Mouse (Mus musculus) frontal cortex, postnatal 10 days (tissue): Measurements from ENCODE around the gene Bcor.

Source experiments
- DNase-seq, 2 experiments: peaks; one replicate each; pipeline ENCODE4 v3.0.0; 2022; ENCODE audit warnings: low spot score in 2 of 2, mixed read lengths in 1 of 2

Bcor gene

DNA sequence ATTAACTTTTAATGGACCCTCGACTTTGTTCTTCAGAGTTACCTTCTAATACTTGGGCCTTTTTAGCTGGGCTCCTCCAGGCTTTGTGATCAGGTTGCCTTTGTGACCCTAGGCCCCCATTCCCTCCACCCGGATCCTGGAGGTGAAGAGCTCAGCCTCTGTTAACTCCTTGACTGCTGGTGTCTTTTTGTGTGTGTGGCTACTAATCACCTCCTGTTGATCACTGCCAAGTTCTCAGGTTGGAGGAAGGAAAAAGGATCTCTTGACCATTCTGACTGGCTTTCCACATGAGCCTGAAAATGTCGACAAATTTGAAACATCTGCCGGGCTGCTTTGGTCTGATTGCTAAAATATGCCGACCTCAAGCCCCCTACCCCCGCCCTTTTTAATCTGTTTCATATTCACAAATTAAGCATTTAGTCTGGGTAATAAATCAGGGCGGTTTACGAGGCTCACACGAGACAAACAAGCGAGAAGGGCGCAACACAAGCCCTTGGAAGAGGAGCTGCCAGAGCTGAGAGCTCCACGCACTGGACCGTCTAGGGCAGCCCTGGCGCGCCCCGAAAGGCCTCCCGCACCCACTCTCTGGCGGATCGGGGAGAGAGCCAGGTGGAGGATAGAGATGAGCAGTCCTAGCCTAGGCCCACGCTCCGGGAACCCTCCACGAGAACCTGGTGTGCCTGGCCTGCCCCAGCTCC lies 33.6 kb downstream of the Bcor start:
- no peak for DNase-seq

DNA sequence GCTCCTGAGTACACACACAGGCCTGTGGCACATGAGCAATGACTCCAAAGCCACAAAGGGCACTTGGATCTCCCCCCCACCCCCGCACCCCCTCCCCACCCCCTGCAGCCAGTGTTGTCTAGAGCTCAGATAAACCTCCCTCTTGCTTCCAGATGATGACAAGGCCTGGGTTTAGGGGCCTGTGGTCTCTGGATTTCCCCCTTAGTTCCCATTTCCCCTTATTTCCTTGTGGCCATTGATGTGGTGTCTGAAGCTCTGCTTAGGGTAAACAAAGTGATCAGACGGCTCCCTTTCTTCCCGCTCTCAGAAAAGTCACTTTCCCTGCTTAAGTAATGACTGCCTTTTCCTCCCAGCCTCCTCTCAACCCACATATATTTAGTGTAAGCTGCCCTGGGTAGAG lies 35.6 kb downstream of the Bcor start:
- no peak for DNase-seq

DNA sequence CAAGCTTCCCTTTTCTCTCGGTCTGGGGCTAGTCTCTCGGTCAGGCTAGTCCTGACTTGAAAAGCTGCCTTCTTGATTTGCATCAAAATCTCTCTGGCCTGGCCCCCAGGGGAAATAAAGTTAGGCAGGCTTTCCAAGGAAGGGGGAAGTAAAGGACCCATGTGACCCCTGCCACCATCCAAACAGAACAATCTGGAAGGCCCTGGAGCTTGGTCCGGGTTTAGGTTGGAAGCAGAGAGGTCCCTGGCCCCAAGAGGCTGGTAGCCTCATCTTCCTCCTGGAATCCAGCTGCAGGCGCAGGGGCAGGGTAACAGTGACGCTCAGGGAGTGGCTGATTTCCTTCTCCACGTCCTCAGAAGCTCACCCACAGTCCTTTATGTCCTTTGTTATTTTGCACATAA lies 36.5 kb downstream of the Bcor start:
- DNase-seq, result no peak

DNA sequence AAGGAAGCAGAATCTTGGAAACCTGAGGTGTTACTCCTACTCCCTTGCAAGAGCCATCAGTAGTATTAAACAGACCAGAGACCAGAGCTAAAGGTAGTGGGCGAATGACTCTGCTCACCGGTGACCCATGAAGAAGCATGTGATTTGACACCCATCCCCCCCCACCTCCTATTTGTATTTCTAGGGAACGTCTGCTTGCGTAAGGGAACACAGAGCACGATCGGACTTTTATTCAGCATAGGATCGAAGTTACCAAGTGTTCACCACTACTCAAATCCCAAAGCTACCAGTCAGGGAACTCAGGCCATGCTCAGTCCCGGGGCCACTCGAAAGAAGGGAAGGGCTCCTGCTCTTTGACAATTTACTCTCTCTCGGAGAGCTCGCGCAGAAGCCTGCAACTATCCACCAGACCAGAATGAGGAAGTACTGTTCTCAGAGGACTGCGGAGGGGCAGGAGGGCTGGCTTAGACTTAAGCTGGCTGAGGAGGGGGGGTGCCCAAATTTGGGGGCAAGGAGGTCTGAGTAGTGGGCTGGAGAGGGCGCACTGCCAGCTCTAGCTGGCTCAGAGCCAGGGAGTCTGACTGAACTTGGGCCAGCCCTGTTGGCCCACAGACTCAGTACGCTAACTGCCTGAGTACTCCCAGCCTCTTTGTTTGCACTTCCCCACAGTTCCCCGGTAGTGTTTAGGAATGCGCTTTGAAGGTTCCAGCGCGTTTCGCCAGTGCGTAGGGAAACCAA lies 37.4 kb downstream of the Bcor start:
- no peak for DNase-seq

DNA sequence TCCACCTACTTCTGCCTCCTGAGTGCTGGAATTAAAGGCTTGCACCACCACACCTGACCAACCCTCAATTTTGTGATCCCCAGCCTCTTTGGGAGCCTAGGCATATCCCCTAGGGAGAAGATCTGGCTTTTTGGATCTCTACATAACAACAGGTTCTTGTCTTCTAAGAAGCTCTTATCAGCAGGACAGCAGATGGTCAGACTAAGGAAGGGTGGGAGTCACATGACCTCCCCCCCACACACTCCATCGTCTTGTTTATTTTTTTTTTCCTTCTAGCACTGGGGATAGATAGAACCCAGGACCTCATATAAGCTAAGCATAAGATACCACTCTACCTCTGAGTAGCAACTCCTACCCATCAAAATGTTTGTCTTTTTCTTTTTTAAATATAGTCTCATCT lies 40.7 kb downstream of the Bcor start:
- no peak for DNase-seq

DNA sequence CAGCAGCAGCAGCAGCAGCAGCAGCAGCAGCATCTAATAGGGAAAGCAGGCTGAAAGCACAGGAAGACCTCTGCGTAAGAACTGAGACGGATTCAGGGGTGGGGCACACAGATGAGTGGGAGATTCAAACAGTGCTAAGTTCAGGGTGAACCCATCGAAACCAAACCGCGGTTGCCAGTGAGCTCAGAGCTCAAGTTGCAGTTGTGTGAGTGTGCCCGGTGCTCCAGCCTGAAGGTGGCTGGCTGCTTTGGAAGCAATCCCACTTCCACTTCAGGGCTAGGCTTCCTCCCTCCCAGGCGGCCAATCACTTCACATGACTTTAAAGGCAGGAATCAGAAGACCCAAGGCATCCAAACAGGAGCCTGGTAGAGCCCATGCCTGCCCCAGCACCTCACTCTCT lies 44.0 kb downstream of the Bcor start:
- no peak for DNase-seq

DNA sequence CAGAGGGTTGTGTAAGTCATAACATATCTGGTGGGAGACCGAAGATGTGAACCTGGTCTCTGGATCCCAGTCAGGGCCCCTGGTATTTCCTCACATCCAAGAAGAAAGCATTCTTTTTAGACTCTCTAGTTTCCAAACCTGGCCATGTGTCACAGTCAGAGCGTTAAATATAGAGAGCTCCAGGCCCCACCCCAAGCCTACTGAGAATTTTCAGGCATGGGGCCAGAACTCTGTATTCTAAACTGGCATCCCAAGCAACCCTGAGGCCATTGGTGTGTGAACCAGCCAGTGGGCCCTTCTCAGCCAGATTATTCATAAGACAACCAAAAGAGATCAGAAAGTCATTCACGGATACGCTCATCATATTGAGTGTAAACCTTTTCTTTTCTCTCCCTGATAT lies 48.0 kb downstream of the Bcor start:
- no peak for DNase-seq

DNA sequence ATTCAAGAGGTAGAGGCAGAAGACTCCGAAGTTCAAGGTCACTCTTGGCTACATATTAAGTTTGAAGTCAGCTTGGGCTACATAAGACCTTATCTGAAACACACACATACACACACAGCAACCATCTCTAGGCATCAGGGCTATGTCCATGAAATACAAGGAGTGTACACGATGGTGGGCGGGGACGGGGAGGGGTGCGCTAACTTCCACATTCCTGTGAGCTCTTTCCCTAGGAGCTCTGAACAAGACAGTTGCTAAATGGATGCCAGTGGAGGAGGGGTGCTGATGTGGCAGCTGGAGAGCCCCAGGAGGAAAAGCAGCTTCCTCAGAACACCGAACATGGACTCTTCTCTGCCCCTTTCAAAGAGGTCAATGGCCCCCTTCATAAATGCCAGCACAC lies 49.6 kb downstream of the Bcor start:
- DNase-seq, result no peak

DNA sequence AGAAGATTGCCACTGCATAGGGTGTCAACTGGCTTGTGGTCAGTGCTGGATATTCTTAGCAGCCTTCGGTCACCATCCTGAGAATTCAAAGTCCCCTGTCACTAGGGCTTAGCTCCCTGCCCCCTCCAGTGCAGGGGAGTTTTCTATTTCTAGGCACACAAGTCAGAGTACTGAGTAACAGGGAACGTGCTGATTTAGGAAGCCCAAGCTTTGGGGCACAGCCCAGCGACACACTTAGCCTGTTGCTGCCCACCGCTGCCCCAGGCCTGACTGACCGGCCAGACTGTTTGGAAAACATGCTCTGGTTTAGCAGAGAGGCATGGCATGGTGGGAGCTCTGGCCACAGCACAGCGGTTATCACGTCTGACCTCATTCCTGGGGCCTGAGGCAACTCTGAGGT lies 54.8 kb downstream of the Bcor start:
- no peak for DNase-seq

DNA sequence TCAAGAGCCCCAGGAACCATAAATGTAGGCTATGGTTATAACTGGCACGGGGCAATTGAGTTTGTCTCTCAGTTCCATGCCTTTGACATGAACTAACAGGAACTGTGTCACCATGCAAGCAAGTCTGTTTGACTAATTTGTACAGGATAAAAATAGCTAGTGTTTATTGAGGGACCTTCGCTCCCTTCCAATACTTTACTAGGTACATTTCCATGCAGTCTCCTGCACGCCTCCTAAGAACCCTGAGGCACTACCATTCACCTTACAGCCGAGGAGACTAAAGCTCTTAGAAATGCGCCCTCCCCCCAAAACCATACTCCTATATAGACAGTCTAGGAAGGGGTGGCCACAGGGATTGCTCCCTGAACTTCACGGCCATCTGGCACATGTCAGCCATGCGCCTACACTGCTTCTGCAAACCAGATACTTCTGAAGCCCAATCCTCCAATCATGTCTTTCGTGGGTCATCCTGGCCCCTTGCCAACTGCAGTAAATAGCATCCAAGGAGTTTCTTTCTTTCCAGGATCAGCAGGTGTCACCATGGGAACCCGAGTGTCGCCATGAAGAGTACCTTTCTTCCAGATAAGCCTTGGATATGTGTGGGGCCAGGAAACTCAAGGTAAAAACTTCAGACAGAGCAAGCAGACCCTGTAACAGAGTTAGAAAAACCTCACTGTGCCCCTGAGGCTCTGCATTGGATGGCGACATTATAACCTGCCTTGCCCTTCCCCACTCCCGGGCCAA lies 63.2 kb downstream of the Bcor start:
- no peak for DNase-seq

DNA sequence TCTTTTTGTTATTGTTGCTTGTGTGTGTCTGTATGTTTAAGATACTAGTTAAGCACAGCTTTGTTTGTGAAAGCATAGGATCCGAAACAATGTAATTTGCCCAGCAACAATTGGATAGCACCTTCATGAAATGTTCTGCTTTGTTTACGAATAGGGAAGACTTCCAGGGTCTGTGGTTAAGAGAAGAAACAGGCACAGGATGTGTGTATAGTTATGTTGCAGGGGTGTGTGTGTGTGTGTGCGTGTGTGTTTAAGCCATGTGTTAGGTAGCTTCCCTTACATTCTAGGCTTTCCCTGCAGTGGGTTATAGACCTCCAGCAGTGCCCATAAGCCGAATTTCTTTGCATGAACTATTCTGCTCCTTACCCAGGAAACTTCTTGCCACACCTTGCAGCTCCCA lies 66.8 kb downstream of the Bcor start:
- DNase-seq, result no peak

DNA sequence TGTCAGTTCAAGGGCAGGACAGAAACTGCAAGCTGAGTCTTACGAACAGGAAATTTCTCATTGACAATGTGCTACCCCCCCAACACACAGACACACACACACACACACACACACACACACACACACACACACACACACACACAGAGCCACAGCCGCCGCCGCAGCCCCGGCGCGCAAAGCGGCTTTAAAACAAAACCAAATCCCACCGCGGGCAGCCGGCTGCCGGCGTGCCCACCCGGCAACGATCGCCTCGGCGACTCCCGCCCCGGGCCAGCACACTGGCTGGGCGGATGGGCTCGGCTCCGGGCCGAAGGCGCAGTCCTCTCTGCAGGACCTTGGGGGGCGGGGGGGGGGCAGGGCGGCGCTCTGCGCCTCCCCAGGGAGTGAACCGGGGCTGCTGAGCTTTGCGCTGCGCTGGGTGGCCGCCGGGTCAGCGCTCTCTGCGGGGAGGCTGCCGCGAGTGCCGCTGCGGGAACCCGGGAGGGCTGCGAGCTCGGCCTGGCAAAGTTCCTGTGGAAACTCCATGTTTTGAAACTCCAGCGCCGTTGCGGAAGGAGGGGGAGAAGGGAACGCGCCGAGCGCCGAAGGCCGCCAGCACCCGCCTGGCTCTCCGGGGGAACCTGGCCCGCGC lies 68.6 kb downstream of the Bcor start:
- DNase-seq, result no peak

DNA sequence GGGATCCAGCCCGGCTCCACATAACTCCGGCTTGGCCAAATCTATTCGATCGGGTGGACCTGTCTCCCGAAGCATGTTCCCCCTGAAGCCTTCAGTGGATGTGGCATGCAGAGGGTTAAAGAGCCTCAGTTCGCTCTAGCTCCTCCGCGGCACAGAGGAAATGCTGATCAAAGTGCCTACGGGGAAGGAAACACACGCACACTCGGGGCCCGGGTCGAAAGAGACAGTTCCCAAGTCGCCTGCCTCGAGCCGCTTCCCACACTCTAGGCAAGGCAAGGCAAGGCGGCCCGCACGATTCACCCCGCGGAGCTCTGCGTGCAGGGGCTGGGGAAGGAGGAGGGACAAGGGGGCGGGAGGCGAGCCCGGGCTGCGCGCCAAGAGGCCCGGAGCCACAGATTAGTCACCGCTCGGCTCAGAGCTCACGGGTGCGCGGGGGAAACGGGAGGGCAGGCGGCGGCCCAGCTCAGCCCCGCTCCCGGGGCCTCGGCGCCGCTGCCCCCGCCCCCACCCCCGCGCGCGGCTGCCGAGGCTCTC lies 69.2 kb downstream of the Bcor start:
- peak; percentile 31 to 64 for DNase-seq

DNA sequence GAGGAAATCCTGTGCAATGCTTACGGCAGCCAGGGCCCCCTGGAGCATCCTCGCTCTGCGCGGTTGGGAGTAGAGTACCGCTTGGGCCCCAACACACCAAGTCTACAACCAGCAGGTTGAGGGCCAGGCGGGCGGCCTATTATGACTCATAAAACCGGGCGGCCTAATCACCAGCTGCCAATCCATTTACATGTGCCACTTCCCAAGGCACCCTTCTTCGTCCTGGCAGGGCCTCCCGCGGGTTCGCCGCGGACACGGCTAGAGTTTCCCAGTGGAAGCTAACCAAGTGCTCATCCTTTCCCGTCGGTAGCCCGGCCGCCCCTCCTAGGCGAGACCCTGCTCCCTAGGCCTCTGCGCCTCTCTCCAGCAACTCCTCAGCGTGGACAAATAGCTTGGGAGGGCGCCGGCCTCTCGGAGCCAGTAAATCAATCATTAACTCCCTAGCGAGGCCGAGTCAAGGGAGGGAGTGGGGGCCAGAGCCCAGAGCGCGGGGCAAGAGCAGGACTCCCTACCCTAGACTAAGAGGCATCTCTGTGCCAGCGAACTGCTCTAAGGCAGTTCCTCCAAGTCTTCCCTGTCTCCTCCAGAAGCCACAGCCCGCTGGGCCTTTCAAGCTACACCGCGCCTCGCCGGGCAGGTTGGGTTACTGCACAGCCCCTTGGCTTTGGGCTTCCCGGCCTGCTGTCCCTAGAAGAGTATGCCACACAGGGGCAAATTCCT lies 69.8 kb downstream of the Bcor start:
- peak in 1 of 2 experiments; percentile 8 for DNase-seq

DNA sequence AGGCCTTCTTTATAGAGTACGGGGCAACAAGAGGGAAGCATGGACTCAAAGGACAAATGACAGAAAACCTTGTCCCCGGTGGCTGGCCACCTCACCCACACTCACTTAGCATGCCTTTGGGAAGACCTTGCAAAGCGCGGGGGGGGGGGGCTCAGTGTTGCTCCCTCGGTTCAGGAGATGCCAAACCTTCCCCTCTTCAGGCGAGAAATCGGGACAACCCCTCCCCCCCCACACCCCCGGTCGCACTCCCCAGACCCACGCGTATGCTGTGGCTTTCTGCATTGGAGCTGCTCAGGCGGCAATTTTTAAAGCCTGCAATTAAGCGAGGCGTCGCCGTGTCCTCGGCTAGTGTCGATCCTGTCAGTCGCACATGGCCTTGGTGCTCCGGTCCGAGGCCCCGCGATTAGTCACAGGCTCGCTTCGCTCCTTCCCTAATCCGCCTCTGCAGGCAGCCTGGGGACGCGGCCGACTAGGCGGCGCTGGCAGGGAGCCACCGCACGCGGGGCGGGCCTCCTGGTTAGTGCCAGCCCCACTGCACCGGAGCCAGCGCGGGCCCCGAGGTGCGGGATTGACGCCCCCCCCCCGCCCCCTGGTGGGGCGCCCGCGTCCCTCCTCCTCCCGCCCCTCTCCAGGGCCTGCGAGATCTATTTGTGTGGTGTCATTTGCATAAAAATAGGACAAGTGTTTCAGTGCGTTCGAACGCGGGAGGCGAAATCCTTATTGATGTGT lies 70.6 kb downstream of the Bcor start:
- DNase-seq, result peak; percentile 34 to 48

DNA sequence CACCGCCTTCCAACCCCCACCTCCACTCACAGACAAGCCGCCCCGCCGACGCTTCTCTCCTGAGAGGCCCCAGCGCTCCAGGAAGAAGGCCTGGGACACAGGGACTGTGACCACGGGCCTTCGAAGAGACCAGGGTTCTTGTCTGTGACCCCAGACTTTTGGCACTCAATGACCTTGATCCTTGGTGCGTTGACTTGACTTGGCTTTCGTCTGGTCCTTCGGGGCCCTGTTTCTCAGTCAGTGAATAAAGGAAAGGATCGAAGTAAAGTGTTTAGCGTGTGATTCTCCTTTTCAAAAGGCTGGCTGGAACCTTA lies 71.2 kb downstream of the Bcor start:
- DNase-seq, result no peak

DNA sequence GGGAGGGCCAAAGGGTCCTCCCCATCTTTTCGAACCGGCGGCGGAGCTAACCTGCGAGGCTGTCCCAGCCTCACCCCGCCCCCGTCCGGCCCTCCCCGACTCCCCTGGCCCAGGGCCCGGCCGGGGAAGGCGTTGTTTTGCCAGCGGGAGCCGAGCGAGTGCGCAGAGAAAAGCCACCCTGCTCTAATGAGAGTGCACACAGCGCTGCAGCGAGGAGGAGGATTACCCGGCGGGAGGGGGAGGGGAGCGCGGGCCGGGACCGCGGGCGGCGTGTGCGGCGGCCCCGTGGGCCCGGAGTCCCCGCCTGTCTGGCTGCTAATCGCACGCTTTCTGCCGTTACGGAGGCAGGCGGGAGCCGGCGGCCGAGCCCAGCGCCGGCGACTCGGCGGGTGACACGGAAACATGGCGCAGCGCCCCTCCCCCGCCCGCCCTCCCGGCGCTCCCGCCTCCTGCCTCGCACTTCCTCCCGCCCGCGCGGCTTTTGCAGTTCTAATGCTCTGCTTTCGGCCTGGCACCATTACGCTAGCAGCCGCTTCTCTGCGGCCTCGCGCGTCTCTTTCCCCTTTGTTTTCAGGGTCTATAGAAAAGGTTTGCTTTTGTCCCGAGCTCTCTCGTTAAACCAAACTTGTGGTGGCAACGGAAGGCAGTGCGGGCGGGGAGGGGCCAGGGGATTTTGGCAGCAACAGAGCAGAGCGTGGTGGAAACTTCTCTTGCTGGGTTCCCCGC lies 71.7 kb downstream of the Bcor start:
- DNase-seq, result peak; percentile 13 to 57

DNA sequence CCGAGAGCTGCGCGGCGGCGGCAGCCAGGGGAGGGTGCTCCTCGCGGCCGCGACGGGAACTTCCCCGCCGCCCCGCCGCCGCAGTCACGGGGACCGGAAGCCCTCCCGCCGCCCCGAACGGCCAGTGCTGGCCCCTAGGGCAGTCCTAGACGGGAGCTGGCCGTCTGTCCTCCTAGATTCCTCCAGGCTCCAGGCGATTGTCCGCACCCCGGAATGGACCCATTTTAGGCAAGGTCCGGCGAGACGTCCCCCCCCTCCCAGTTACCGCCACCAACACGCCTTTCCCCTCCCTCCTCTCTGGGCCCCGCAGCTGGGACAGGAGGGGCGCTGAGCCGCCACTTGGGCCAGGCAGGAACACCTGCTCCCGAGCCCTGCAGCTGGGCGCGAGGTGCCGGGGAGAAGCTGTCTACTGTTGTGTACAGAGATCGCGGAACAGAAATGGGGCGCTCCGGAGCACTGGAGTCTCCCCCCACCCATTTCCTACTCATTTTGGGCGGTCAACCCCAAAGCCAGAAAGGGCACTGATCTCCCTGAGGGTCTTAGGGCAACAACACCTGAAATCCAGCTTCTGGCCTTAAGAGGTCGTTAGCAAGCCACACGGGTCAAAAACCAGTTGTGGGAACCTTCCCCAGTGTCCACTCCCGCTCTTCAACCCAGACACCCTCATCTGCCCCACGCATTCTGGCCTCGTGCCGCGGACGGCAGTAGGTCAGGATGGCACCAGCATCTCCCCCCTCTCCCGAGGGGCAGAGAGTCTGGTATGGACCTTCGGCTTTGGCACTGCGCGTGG lies 72.4 kb downstream of the Bcor start:
- DNase-seq, result peak in 1 of 2 experiments; percentile 41
